In the genomic region with DNA sequence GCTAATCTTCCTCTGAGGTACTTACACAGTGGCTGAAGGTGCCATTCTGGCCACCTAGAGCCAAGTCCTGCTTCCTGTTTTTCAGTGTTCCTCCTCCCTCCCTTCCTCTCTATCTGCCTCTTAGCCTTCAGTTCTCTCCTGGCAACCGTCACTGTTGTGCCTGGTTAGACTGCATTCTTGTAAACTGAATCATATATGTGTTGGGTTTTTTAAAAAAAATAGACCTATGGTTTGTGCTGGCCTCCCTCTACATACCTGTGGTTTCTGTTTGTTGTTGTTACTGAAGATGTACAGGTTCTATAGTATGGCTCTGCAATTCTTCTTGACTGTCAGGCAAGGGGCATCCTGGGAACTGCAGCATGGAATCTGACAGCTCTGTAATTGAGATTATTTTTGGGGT, we compare ENCODE assay signal across 16 mouse cellular contexts.
"Had no signal": no experiment of that assay in that cellular context is flagged by ENCODE, and none has a peak within 500 bp of the region (broad histone marks: within the 10 kb centered on the region; RNA-seq: fewer than 3 reads in every experiment).

No protein-coding gene starts in this region.

- H3K9ac ChIP-seq: liver, embryonic 13.5 days; liver, postnatal 0 days; midbrain, embryonic 12.5 days; neural tube, embryonic 15.5 days had no signal

- DNase-seq: kidney, adult 11 months; kidney, adult 9 months; kidney, postnatal 10 days; kidney, postnatal 4 days; liver, embryonic 13.5 days; liver, postnatal 0 days; right cerebral cortex, adult 18-20 months; right cerebral cortex, postnatal 25 days; thymus, postnatal 36 days had no signal

- H3K9me3 ChIP-seq: limb, embryonic 10.5 days; liver, embryonic 13.5 days; megakaryocyte, embryonic 14.5 days; midbrain, embryonic 12.5 days; neural tube, embryonic 15.5 days had no signal

- H3K4me1 ChIP-seq: liver, embryonic 13.5 days; megakaryocyte, embryonic 14.5 days had no signal

- ATAC-seq: liver, postnatal 0 days; midbrain, embryonic 16.5 days had no signal

- H3K27ac ChIP-seq: layer of hippocampus, adult 2 months; limb, embryonic 10.5 days; liver, embryonic 13.5 days; macrophage; midbrain, embryonic 12.5 days; neural tube, embryonic 15.5 days had no signal

- H3K4me2 ChIP-seq: liver, embryonic 13.5 days; midbrain, embryonic 12.5 days; neural tube, embryonic 15.5 days had no signal

- H3K4me3 ChIP-seq: layer of hippocampus, adult 2 months; limb, embryonic 10.5 days; liver, embryonic 13.5 days; megakaryocyte, embryonic 14.5 days; midbrain, embryonic 12.5 days; neural tube, embryonic 15.5 days had no signal

- H3K36me3 ChIP-seq: limb, embryonic 10.5 days; liver, embryonic 13.5 days; midbrain, embryonic 12.5 days; neural tube, embryonic 15.5 days had no signal
